Mouse (Mus musculus) ES-Bruce4 (cell line): ENCODE data around the gene Prdx3.

Experiments used
- CTCF ChIP-seq: IDR thresholded peaks from one replicate; pipeline ENCODE4 v1.8.1; 2011; ENCODE audit warnings: low read depth, low read length
- EP300 ChIP-seq: IDR thresholded peaks from 2 replicates; pipeline ENCODE4 v1.6.1; 2011; ENCODE audit warnings: low read depth, low read length; ENCODE audit not compliant: insufficient read depth
- POLR2A ChIP-seq: IDR thresholded peaks from one replicate; pipeline ENCODE4 v1.8.1; 2011; ENCODE audit warnings: low read length; ENCODE audit not compliant: insufficient read depth

DNA sequence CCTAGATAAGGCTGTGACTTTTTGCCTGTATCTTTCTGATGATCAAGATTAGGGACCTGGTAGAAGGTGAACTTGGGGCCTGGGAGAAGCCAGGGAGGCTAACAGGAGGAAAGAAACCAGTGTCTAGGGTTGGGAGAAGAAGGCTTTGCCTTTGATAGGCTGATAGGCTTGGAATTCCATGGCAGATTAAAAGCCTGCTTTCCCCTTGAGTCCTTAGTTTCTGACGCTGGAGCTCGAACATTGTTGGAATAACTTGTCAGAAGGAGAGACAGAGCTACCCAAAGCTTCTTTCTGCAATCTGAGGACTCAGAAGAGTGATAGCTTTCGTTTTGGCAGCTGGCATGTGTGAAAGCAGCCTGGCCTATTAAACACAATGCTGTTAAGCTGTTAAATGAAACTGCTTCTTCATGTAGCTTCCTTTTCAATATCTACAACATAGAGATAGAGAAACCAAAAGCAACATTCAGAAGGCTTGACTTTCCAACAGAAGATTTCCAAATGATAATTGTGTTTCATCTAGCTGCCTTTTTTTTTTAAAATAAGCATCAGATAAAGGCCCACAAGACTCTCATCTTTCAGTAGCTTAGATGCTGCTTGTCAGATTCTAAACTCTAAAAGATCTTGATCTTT is 21.0 kb upstream of the Prdx3 start:
- TF ChIP-seq CTCF (no peak), POLR2A (no peak), EP300 (no peak)
